Mouse (Mus musculus): ENCODE data around the gene Rgs13. TPM values are rescaled to one million over a fixed set of nuclear protein-coding genes. Genes with fewer than 3 reads are reported as not detected.

Rgs13 gene
- polyA plus RNA-seq (2015; fragmentation: Nextera tagmentation; extraction: Ambion mirVana), result 0.77 and 0.94 TPM in 2 replicates

DNA sequence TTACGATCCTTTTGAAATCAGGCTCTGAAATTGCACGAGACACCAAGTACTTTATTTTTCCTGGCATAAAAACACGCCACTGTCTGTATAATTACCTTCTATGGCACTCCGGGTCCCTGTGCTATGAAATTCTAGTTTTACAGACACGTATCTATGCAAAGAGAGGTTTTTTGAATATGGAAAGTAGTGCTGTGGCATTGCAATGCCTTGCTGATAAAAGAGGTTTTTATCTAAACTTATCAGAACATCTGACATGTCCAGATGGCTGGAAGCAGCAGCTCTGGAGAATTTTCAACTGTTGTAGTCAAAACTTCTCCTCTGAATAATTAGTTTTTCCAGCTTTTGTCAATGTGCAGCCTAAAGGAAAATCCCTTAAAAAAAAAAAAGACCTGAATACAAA, at the start of gene Rgs13:
TSS of gene Rgs13 (minus strand) at position 207 of the 400 bp plus-strand sequence.
- H3K4me1 ChIP-seq (replicated peaks), result peaks cover 3% of the 10 kb centered on the region; the same call in 1 of the 2 replicates
- H3K4me2 ChIP-seq, result 0 out of 2 replicates have a peak within 1 kb of the TSS, but pooled peaks have one; percentile 23
- no peaks in the 10 kb centered on the region for H3K36me3 ChIP-seq
- H3K4me3 ChIP-seq, result no peak within 1 kb of the TSS
- H3K27me3 ChIP-seq, result no peaks in the 10 kb centered on the region
- no peak for ATAC-seq (ENCODE audit: low FRiP score)
- WGBS, result 34% methylated on average over 5 of the region's 5 CpGs
- no peak within 1 kb of the TSS for H3K27ac ChIP-seq
- no peak within 1 kb of the TSS for H3K9ac ChIP-seq
- H3K9me3 ChIP-seq, result no peaks in the 10 kb centered on the region

DNA sequence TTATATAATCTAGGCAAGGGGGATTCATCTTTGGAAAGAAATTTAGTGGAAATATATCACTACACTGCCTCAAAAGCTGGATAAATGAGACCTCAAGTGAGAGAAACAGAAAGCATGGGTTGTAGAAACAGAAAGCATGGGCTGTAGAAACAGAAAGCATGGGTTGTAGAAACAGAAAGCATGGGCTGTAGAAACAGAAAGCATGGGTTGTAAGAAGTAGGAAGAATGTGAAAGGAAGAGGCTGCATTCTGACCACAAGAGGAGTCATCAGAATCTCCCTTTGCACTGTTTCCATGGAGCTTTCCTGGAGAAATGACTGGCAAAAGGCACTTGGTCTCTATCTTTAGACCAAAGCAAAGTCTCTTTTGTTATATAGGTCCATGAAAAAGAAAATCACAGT, 38.1 kb upstream of the Rgs13 start:
- Histone ChIP-seq H3K36me3 (no peaks in the 10 kb centered on the region), H3K27ac (no peak overlapping the region), H3K4me3 (no peak overlapping the region), H3K9me3 (no peaks in the 10 kb centered on the region), H3K9ac (no peak overlapping the region), H3K4me2 (no peak overlapping the region), H3K4me1 (replicated peaks) (no peaks in the 10 kb centered on the region), H3K27me3 (no peaks in the 10 kb centered on the region)
- ATAC-seq (ENCODE audit: low FRiP score), result no peak

DNA sequence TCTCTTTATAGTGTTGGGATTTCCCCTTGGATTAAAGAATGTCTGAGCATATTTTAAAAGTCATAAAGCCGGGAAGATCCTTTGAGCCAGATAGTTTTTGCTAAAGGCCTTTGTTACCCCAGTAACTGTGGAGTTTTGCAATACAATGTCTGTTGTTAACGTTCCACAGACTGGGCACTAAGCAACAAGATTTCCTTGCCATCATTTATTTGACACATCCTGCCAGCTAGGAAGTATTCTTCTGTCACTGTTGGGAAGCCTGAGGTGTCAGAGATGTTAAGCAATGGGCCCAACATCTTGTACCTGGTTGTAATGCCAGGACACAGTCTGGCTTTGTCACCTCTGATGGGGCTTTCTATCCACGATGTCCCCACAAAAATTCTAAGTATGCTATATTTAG, 33.7 kb upstream of the Rgs13 start:
- H3K27ac ChIP-seq, result no peak overlapping the region
- H3K9ac ChIP-seq, result no peak overlapping the region
- 58% methylated on average over 3 of the region's 3 CpGs for WGBS

DNA sequence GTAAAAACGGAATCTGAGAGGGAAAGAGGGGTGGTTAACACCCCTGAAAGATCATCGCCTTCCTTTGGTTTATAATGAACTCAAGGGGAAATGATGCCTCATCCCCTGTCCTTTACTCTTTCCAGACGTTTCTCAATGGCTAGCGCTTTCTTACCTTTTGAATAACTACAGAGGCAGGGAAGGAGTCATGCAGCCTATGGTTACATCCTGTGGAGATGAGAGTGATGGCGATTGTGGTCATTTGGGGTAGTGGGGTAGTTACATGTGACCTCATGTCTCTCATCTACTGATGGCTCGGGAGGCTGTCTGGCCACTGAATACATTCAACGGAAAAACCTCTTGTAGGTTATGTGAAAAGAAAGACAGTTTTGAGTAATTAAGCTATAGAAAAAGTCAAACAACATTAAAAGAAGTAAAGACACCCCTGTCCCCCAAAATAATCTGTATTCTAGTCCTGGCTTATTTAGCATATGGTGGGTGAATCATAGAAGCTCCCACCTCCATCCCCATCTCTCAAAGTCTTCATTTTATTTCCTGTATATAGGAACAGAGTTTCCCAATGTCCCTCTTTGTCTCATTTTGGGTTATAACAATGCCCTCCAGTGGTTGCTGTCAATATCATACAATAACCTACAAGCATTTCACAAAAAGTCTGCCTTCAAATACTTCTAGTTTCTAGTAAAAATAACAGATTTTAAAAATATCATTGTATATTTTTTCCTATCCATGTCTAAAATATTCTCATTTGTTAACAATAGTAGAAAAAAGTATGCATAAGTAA, 29.3 kb upstream of the Rgs13 start:
- Histone ChIP-seq H3K4me1 (replicated peaks) (no peaks in the 10 kb centered on the region), H3K27ac (no peak overlapping the region), H3K4me2 (no peak overlapping the region), H3K36me3 (no peaks in the 10 kb centered on the region), H3K27me3 (no peaks in the 10 kb centered on the region), H3K4me3 (no peak overlapping the region), H3K9me3 (no peaks in the 10 kb centered on the region), H3K9ac (no peak overlapping the region)
- no peak for ATAC-seq (ENCODE audit: low FRiP score)
- WGBS, result 82% methylated on average over 7 of the region's 7 CpGs

More for the DNA sequence above, 33.7 kb upstream of the Rgs13 start:
- no peaks in the 10 kb centered on the region for H3K27me3 ChIP-seq
- H3K36me3 ChIP-seq, result no peaks in the 10 kb centered on the region
- no peak overlapping the region for H3K4me3 ChIP-seq
- ATAC-seq (ENCODE audit: low FRiP score), result no peak
- no peaks in the 10 kb centered on the region for H3K4me1 ChIP-seq (replicated peaks)
- no peaks in the 10 kb centered on the region for H3K9me3 ChIP-seq
- H3K4me2 ChIP-seq, result no peak overlapping the region

DNA sequence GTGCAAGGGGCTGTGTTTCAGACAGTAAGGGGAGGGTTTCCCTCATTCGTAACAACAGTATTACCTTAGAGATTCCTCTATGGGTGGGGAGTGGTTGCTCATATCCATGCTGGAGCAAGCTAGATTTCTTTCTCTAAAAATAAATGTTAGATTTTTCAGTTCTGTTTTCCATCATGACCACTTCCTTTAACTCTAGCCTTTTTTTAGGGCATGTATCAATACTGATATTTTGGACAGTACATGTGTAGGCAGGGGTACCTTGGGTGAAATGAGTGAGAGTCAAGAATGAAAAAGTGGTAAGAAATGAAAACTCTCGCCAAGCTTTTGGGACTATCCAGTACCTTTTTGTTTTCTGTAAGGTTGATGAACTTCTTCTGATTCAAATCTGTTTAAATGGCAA, 27.6 kb upstream of the Rgs13 start:
- Histone ChIP-seq H3K36me3 (no peaks in the 10 kb centered on the region), H3K9me3 (no peaks in the 10 kb centered on the region), H3K4me1 (replicated peaks) (no peaks in the 10 kb centered on the region), H3K4me2 (no peak overlapping the region), H3K27ac (no peak overlapping the region), H3K4me3 (no peak overlapping the region), H3K27me3 (no peaks in the 10 kb centered on the region), H3K9ac (no peak overlapping the region)
- ATAC-seq (ENCODE audit: low FRiP score), result no peak
- WGBS, result 88% methylated on average over 2 of the region's 2 CpGs

DNA sequence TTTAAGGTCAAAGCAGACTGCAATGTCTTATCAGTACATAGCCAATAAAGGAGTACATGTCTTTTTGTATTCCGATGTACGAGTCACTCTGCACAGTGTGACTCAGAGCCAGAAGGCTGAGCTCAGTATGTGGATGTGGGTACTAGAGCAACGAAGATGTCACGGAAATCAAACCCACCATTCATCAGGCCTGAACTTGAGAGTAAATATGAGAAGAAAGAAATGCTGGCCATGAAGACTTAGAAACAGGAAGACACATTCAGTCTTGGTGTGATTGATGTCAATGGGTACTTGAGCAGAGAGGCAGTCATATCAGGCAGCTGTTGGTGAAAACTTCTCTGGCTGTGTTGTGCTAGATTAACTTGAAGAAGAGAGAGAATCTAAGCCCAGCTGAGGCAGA, 25.8 kb upstream of the Rgs13 start:
- Histone ChIP-seq H3K4me2 (no peak overlapping the region), H3K9ac (no peak overlapping the region), H3K9me3 (no peaks in the 10 kb centered on the region), H3K4me1 (replicated peaks) (no peaks in the 10 kb centered on the region), H3K4me3 (no peak overlapping the region), H3K27me3 (no peaks in the 10 kb centered on the region), H3K27ac (no peak overlapping the region), H3K36me3 (no peaks in the 10 kb centered on the region)
- WGBS, result 91% methylated on average over 4 of the region's 4 CpGs
- ATAC-seq (ENCODE audit: low FRiP score), result no peak

DNA sequence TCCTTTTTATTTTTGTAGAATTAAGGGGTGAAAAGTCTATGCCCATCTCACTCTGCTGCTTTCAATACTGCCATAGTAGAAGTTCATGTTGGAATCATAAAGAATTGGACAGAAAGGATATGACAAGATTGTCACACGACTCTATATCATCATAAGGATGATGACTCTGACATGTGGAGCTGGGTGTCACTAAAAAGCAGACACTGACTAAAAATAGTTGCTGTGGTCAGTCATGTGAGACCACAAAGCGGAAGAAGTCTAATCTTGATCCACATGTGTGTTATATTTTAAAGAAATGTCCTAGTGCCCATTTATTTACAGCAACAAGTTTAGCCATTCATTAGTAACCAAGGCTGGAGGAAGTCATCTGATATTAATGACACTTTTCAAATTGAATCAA, 23.3 kb upstream of the Rgs13 start:
- Histone ChIP-seq H3K36me3 (no peaks in the 10 kb centered on the region), H3K9me3 (no peaks in the 10 kb centered on the region), H3K4me3 (no peak overlapping the region), H3K4me1 (replicated peaks) (no peaks in the 10 kb centered on the region), H3K27me3 (no peaks in the 10 kb centered on the region), H3K9ac (no peak overlapping the region), H3K4me2 (no peak overlapping the region), H3K27ac (no peak overlapping the region)
- 88% methylated on average over 2 of the region's 2 CpGs for WGBS
- ATAC-seq (ENCODE audit: low FRiP score), result no peak

DNA sequence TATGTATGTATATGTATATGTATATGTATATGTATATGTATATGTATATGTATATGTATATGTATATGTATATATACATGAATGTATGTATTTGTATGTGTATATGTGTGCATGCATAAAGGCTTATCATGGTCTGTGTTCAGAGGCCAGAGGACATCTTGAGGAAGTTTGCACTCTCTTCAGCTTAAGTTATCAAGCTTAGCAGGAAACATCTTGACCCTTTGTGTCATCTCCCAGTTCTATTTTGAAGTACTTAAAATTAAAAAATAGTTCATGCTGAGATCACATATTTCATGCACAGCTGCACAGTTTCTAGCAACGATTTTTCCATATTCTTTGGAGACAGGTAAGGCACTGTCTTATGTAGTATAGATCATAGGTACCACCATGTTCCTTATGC, 22.4 kb upstream of the Rgs13 start:
- H3K4me2 ChIP-seq, result no peak overlapping the region
- no peak overlapping the region for H3K4me3 ChIP-seq
- no peak for ATAC-seq (ENCODE audit: low FRiP score)
- no peak overlapping the region for H3K27ac ChIP-seq
- WGBS, result 74% methylated on average over 1 of the region's 1 CpGs
- H3K36me3 ChIP-seq, result no peaks in the 10 kb centered on the region
- no peaks in the 10 kb centered on the region for H3K4me1 ChIP-seq (replicated peaks)
- no peak overlapping the region for H3K9ac ChIP-seq
- H3K9me3 ChIP-seq, result no peaks in the 10 kb centered on the region
- no peaks in the 10 kb centered on the region for H3K27me3 ChIP-seq

DNA sequence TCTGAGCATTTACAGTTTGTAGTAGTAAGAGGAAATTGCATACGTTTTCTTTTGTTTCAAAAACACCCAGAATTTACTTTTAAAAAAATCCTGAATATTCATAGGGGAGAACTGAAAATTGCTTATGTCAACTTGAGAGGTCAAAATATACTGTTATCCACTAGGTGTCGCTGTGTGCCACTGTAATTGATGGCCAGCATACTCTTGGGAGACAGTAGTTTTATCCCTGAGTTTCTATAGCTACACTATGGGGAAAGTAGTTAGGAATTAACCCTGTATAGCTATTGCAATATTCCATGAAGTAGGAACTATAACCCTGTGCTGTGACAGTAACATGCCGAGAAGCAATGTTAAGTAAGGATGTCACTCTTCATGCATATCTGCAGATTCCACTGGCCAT, 20.5 kb upstream of the Rgs13 start:
- 28% methylated on average over 3 of the region's 3 CpGs for WGBS
- no peak overlapping the region for H3K9ac ChIP-seq
- no peaks in the 10 kb centered on the region for H3K4me1 ChIP-seq (replicated peaks)
- H3K27ac ChIP-seq, result no peak overlapping the region
- H3K4me3 ChIP-seq, result no peak overlapping the region
- H3K27me3 ChIP-seq, result no peaks in the 10 kb centered on the region
- H3K36me3 ChIP-seq, result no peaks in the 10 kb centered on the region
- H3K4me2 ChIP-seq, result no peak overlapping the region
- no peaks in the 10 kb centered on the region for H3K9me3 ChIP-seq
- ATAC-seq (ENCODE audit: low FRiP score), result no peak

DNA sequence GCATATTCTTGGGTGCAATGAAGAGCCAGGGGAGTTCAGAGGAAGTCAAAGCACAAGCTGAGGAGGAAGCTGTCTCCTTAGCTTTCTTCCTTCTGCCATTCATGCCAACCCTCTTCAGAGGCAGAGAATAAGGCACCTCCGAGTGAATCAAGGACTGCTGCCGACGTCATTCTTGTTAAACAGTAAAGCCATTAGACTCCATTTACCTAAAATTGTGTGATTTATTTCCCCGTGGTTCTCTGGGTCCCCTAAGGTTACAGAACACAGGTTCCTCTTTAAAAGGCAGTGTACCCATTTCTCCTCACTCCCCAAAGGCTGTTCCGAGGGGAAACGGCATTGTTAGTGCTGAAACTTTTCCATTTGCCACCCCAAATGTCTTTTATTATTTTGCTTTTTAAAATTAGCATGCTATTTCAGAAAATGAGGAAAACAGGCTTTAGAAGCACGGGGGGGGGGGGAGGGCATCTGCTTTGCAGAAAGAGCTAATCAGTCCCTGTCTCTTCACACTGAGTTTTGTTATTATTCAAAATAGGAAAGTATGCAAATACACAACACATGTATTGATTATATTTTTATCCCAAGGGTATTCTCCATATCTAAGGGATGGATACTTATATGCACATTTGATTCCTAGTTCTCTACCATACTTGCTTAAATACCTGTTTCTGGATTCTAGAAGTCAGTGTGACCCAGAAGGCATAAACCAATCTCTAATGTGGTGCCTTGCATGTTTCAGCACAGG, 9.7 kb upstream of the Rgs13 start:
- no peaks in the 10 kb centered on the region for H3K27me3 ChIP-seq
- H3K9ac ChIP-seq, result no peak overlapping the region
- no peak overlapping the region for H3K4me2 ChIP-seq
- H3K4me3 ChIP-seq, result no peak overlapping the region
- 66% methylated on average over 7 of the region's 7 CpGs for WGBS
- no peaks in the 10 kb centered on the region for H3K36me3 ChIP-seq
- H3K27ac ChIP-seq, result no peak overlapping the region
- no peak for ATAC-seq (ENCODE audit: low FRiP score)
- no peaks in the 10 kb centered on the region for H3K9me3 ChIP-seq
- peaks cover 6% of the 10 kb centered on the region for H3K4me1 ChIP-seq (replicated peaks)

DNA sequence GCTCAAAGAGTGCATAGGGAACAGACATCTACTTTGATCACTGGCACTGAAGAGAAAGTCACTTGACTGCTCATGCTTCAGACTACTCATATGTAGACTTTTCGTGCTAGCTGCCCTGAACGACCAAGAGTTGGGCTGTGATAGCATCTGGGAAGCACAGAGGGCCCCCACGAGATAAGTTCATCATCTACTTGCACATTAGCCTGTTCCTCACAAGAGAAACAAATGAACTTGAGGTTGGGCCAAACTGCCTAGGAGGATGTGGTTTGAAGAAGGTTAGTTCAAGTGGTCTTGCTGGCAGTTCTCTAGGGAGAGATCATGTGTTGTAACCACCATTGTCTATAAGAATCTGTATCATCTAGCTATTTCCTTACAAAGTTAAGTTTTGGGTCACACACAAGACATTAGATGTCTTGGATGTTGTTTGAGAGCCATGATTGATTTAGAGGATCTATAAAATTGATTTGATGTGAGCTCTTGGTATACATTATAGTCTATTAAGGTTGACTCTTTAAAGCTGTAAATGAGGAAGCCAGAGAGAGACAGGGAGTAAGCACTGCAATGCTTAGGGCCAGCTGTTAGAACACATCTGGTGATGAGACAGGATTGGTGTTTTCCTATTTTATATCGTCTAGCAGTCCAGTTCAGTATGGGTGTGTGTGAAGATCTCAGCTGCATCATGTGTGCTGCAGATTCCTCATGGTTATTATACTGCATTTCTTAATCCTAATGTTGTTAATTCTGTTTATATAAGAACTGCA, 8.0 kb upstream of the Rgs13 start:
- no peak overlapping the region for H3K4me2 ChIP-seq
- H3K27ac ChIP-seq, result no peak overlapping the region
- H3K27me3 ChIP-seq, result no peaks in the 10 kb centered on the region
- H3K4me1 ChIP-seq (replicated peaks), result peaks cover 1% of the 10 kb centered on the region; the same call in 1 of the 2 replicates
- no peaks in the 10 kb centered on the region for H3K9me3 ChIP-seq
- ATAC-seq (ENCODE audit: low FRiP score), result no peak
- no peak overlapping the region for H3K9ac ChIP-seq
- H3K4me3 ChIP-seq, result no peak overlapping the region
- 80% methylated on average over 4 of the region's 4 CpGs for WGBS
- no peaks in the 10 kb centered on the region for H3K36me3 ChIP-seq

DNA sequence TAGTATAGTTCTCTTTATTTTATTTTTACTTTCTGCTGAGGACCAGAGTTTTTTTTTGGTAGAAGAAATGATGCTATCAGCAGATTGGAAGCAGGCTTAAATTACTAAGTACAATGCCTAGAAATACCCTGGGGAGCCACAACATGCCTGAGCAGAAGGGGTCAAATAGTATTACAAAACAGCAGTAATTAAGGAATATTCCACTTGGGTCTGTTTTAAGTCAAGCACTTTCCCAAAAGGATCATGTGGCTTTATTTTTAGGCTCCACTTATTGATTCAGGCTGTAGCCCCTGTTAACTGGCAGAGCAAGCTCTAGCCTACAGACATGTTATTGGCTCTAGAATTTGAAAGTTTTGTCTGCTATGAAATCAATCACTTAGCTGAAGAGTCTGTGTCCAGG, 6.5 kb upstream of the Rgs13 start:
- Histone ChIP-seq H3K9me3 (no peaks in the 10 kb centered on the region), H3K4me1 (replicated peaks) (no peaks in the 10 kb centered on the region), H3K27ac (no peak overlapping the region), H3K36me3 (no peaks in the 10 kb centered on the region), H3K4me3 (no peak overlapping the region), H3K4me2 (no peak overlapping the region), H3K9ac (no peak overlapping the region), H3K27me3 (no peaks in the 10 kb centered on the region)
- ATAC-seq (ENCODE audit: low FRiP score), result no peak
